Mouse (Mus musculus): ENCODE results near the gene Gpbp1.

DNA sequence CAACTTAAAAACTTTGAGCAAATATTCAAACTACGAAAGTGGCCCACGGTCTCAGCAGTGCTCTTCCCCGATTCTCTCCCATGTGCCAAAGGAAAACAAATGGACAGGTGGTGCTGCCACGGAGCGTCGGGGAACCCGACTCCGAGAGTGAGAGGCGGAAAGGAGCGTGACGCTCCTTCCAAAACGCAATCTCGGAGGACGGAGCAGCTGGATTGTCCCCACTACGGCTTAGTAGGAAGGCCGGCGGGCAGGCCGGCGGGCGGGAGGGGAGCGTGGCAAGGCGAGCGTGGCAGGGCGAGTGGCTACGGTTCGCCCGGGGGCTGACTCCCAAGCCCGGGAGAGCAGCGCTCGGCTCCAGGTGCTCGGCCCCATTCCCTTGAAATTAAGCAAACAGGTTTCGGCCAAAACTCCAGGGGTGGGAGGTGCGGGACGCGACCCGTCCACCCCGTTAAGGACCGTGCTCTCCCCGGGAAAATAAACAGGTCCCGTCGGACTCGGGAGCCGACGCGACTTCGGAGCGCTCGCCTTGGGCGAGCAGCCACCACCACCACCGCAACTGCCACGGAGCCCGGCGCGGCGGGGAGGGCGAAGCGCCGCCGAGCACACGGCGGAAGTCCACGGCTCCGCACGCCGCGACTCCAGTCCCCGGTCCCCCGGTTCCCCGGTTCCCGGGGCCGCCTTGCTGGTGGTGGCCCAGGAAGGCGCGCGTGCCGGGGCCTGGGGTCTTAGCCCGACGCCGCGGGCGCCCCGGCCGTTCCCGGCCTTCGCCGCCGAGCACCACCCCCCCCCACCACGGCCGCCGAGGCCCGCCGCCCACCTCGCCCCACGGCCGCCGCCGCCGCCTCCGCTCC is 1.0 kb downstream of the Gpbp1 start:
- TF ChIP-seq POLR2A (IDR thresholded peaks at IDR 0.05; ENCODE audit: borderline replicate concordance, insufficient read depth, low read length) (no peak), CTCF (IDR thresholded peaks at IDR 0.05; ENCODE audit: borderline replicate concordance, insufficient read depth, low read depth, low read length) (no peak)

Data from cerebellum, adult 2 months (tissue).